Mouse (Mus musculus) layer of hippocampus, postnatal 25 days (tissue): ENCODE measurements around the gene Tent4a. TPM values are rescaled to one million over a fixed set of nuclear protein-coding genes. Genes with fewer than 3 reads are reported as not detected.
A peak's percentile ranks its signal among the peaks of the same experiment; 100 is the strongest.

ENCODE experiments used
- DNase-seq, 2 experiments: peaks; one replicate each; pipeline ENCODE4 v3.0.0; 2022; ENCODE audit warnings: mixed read lengths in 2 of 2, low spot score in 1 of 2; ENCODE audit errors: extremely low spot score in 1 of 2
- total RNA-seq, 2 experiments: library from RNA; stranded (reverse); gene quantifications; 2 replicates each; pipeline ENCODE4 v1.2.3; 2021

The Tent4a gene
- total RNA-seq, 2 experiments from 2014 or later: 42.3 to 43.9 TPM

DNA sequence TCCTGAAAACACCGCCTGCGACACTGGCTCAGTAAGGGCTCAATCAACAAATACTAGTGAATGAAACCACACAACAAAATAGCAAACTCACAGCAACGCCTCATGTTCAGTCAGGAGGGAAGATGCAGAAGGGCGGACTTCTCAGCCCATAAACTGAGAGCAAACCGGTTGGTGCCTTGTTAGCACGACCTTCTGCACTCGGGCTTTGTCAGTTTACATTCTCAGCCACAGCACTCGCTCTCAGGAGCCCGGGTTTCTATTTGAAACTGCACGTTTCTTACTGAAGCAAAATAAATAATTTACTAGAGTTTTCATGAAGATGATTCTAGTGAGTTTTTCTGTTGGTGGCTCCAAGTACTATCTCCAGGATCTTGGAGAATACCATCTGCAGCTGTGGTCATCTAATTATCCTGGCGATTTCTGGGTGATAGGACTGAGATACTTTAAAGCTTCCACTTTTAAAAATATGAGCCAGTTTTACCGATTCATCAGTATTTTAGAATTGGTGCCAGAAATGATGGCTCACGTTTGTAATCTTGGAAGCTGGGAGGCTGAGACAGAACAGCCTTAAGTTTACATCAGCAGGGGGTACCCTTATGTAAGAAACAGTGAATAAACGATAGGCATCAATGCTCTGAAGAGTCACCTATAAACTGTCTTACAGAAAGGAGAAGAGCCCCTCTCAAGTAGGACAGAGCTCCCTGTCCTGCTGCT is 10.8 kb downstream of the Tent4a start:
- no peak for DNase-seq

DNA sequence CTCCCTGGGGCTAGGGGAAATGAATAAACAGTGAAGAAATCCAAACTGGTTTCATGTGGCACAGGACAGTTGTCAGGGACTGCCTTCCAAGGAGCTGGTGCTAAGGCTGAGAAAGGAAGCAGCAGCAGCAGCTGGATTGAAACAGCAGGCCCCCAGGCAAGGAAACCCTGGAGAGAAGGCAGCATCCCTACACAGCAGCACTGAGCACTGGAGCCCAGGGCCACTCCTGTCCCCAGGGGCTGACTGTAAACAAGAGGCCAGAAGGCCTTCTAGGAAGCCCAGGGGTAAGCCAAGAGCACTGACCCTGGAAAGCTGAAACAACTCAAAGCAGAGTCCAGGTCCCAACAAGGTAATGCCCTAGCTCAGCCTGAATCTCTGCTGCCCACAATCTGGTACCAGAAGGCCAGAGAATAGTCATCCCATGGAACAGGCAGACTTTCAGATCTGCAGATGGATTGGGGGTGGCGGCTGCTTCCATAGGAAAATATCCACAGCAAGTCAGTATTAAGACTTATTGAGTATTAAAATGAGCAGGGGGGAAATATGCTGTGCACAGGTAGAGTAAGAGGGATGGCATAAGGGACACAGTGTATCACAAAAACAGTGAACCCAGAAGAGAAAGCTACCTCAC is 12.1 kb downstream of the Tent4a start:
- no peak for DNase-seq

DNA sequence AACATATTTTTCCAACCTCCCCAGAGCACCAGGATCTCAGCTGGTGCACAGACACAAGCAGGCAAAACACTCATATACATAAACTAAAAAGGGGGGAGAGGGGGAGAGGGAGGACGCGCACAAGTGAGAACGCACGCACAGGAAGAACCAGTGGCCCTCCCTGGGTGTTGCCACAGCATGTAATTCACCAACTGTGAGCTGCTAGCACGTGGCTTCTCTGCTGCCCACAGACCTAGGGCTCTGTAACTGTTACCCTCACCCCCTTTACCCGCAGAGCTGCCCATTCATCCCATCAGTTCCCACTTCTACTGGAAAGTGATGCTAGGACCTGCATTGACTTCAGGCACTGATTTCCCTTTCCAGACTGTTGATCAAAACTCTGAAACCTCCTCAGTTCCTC is 15.3 kb downstream of the Tent4a start:
- DNase-seq: no peak

DNA sequence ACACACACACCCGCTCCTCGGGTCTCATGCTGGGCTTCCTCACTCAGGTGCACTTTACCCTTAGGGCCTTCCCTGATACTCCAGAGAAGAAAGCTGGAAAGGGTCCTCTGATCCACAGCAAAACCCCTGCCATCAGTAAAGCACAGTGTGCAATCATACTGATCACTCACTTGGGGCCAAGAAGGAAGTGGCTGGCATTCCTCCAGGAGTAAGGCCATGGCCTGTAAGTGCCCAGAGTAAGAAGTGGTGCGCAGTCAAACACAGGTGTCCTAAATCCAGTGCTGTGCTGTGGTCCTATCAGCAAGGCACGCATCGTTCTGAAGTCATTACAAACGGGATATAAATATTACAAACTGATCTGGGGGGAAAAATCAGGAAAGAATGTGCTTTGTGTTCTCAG is 17.0 kb downstream of the Tent4a start:
- no peak for DNase-seq

- no peak for DNase-seq
These were observed 19.3 kb downstream of the Tent4a start for GRCm38 (mm10) chr13:69515091-69515490.

DNA sequence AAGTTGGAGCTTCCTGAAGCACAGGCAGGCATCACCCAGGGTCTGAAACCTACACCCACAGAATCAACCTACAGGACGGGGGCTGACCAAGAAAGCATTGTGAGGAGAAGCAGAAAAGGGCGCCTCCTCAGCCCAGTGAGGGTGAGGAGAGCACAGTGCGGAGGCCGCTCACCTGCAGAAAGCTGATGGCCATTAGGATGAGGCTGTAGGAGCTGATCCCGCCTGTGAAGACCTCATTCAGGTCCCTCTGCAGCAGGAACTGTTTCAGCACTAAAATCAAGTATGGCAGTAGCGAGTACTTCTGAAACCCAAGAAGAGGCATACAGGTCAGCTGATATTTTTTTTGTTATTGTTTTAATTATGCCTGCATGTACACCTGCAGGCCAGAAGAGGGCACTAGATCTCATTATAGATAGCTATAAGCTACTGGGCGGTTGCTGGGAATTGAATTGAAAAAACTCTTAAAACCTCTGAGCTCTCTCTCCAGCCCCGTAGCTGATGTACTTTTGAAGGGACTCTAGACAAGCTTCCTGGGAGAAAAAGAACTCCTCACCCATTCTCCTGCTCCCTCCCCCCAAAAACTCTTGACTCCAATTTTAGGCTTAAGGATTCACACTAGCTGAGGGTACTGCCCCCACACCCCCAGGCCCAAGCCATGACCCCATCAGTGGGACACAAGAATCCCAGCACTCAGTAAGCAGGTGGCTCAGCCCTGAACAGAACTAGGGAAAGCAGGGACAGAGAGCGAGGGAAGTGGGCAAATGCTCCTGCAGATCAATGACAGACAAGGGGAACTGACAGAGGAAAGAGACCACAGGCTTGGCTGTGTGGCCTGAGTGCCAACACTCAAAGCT is 24.8 kb downstream of the Tent4a start:
- no peak for DNase-seq

- DNase-seq: no peak
These were observed 26.8 kb downstream of the Tent4a start for GRCm38 (mm10) chr13:69507666-69508065.

- no peak for DNase-seq
These were observed 27.9 kb downstream of the Tent4a start for GRCm38 (mm10) chr13:69506341-69507086.

- no peak for DNase-seq
These were observed 31.6 kb downstream of the Tent4a start for GRCm38 (mm10) chr13:69502863-69503262.

DNA sequence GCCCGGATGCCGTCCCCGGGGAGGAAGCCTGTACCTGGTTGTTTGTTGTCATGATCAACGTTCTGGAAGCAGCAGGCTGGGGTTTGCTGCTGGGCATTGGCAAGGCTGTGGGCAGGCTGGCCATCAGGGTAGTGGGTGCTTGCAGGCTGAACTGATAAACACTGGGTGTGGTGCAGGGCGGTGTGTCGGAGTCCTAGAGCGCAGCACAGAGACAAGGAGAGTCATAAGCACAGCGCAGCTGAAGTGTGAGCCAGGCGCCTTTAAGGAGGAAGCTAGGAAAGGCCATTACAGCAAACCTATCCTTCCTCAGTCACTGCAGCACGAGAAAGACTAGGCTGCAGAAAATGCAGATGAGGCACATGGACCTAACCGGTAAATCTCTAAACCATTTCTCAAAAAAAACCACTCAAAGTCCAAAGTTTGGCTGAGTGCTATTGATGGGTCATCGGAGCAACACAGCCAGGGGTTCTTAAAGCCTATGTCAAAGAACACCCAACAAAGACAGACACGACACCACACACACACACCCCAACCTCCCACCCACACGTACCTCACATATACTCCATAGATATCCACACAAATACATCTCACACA is 32.2 kb downstream of the Tent4a start:
- no peak for DNase-seq

- no peak for DNase-seq
These were observed 36.1 kb downstream of the Tent4a start for GRCm38 (mm10) chr13:69498276-69498675.

- peak in 1 of 2 experiments; percentile 57 for DNase-seq
These were observed 41.4 kb downstream of the Tent4a start for GRCm38 (mm10) chr13:69492876-69493463.

DNA sequence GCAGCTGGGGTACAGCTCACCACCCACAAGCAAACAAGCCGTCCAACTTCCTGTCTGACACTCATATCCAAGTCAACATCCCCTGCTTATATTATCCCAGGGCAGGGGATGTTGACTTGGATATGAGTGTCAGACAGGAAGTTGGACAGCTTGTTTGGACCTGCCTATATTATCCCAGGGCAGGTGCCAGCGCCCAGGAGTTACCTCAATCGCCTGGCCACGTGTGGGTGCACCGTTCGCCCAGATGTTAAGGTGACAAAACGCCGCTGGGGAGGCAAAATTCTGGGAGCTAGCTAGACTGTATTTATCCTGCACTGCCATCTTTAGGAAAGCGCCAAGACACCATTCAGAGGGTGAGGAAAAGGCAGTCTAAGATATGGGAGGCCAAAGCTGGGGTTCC is 44.6 kb downstream of the Tent4a start:
- DNase-seq: no peak

GRCm38 (mm10) chr13:69488565-69489255 is 45.7 kb downstream of the Tent4a start:
- DNase-seq: no peak

DNA sequence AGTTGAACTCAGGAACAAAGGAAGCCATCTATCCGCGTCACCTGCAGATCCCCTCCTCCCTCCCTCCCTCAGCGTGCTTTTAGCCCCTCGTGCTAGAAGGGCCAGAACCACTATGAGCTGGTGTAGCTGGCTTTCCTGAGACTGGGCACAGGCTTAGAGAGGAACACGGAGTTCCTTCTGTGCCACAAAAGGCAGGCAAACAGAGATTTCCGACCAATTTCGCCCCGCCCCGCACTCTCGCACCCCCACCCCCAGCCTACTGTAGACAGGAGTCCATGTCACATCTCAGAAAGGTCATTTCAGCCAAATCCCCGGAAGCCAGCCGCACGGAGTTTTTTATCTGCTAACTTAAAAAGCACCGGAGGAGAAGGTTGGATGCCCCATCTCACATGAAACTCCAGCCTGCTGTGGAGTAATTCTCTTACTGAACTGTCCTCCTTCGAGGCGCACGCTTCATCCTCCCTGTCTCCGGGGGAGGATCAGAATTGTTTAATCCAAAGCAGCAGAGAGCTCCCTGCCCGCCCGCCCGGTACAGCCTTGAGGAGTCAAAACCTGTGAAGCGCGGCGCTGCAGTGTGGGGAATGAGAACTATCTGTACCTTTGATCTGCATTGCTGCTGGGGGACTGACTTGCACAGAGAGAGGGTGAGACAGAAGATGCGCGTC is 46.7 kb downstream of the Tent4a start:
- no peak for DNase-seq

DNA sequence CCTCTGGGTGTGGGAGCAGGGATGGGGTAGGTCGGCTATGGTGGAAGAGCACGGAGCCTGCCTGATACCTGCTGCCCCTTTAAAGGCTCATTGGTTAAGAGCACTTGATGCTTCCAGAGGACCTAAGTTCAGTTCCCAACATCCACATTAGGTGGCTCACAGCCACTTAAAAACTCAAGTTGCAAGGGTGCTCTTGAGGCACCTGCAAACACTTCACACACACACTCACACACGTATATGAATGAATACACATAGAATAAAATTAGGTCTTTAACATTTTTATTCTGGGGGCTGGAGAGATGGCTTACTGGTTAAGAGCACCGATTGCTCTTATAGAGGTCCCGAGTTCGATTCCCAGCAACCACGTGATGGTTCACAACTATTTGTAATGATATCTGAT is 47.3 kb downstream of the Tent4a start:
- no peak for DNase-seq

DNA sequence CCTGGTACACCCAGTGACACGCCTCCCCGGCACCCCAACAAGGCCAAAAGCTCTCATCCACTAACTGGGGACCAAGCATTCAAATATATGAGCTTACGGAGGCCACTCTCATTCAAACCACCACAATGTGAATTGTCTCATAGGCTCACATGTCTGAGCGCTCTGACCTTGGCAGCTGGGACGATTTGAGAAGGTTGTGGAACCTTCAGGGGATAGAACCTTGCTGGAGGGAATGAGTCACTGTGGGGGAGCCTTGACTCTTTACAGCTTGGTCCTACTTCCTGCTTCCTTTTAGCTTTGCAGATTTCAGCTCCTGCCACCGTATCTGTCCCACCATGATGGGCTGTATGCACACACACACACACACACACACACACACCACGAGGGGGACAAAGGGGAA is 48.6 kb downstream of the Tent4a start:
- no peak for DNase-seq

- DNase-seq: no peak
These were observed 49.1 kb downstream of the Tent4a start for GRCm38 (mm10) chr13:69485326-69485725.

GRCm38 (mm10) chr13:69482751-69483150 is 51.7 kb downstream of the Tent4a start:
- DNase-seq: no peak
